Mouse (Mus musculus): ENCODE measurements at regions not wholly inside any gene's neighbourhood (a gene's known extent, or its start where the extent isn't known, plus 50 kb on each side); places are given as distances from the start of the nearest gene placed in this dataset.

- Histone ChIP-seq H3K9ac (ENCODE audit: low read length) (no peak overlapping the region), H3K4me2 (ENCODE audit: low read length) (no peak overlapping the region), H3K27me3 (replicated peaks; ENCODE audit: control insufficient read depth, insufficient read depth, low read length) (no peaks in the 10 kb centered on the region), H3K27ac (ENCODE audit: low read depth) (no peak overlapping the region), H3K9me3 (ENCODE audit: control insufficient read depth, low read length) (no peaks in the 10 kb centered on the region), H3K4me3 (ENCODE audit: low read depth, low read length) (no peak overlapping the region), H3K36me3 (ENCODE audit: control insufficient read depth, insufficient read depth, low read length) (no peaks in the 10 kb centered on the region), H3K4me1 (replicated peaks; ENCODE audit: control insufficient read depth, insufficient read depth, low read length) (no peaks in the 10 kb centered on the region)
- ATAC-seq (replicated peaks; ENCODE audit: low FRiP score, low TSS enrichment, low read depth) (no peak), DNase-seq (ENCODE audit: low spot score) (no peak)
- 79% methylated on average over 2 of the region's 2 CpGs for WGBS
Measured at GRCm38 (mm10) chr3:16918374-16918773, 912.1 kb upstream of the Gm5150 start.

GRCm38 (mm10) chr3:16916072-16916403, 909.8 kb upstream of the Gm5150 start:
- Histone ChIP-seq H3K4me2 (ENCODE audit: low read length) (no peak overlapping the region), H3K36me3 (ENCODE audit: control insufficient read depth, insufficient read depth, low read length) (no peaks in the 10 kb centered on the region), H3K9me3 (ENCODE audit: control insufficient read depth, low read length) (no peaks in the 10 kb centered on the region), H3K27ac (ENCODE audit: low read depth) (no peak overlapping the region), H3K4me1 (replicated peaks; ENCODE audit: control insufficient read depth, insufficient read depth, low read length) (no peaks in the 10 kb centered on the region), H3K27me3 (replicated peaks; ENCODE audit: control insufficient read depth, insufficient read depth, low read length) (no peaks in the 10 kb centered on the region), H3K4me3 (ENCODE audit: low read depth, low read length) (no peak overlapping the region), H3K9ac (ENCODE audit: low read length) (no peak overlapping the region)
- ATAC-seq (replicated peaks; ENCODE audit: low FRiP score, low TSS enrichment, low read depth) (peak; percentile 72), DNase-seq (ENCODE audit: low spot score) (no peak)
- 56% methylated on average over 2 of the region's 2 CpGs for WGBS

GRCm38 (mm10) chr3:16915389-16916071, 909.3 kb upstream of the Gm5150 start:
- H3K9ac ChIP-seq (ENCODE audit: low read length), result no peak overlapping the region
- DNase-seq (ENCODE audit: low spot score) (no peak), ATAC-seq (replicated peaks; ENCODE audit: low FRiP score, low TSS enrichment, low read depth) (peak; percentile 81)
- H3K9me3 ChIP-seq (ENCODE audit: control insufficient read depth, low read length), result no peaks in the 10 kb centered on the region
- H3K36me3 ChIP-seq (ENCODE audit: control insufficient read depth, insufficient read depth, low read length), result no peaks in the 10 kb centered on the region
- no peak overlapping the region for H3K4me3 ChIP-seq (ENCODE audit: low read depth, low read length)
- H3K27ac ChIP-seq (ENCODE audit: low read depth), result no peak overlapping the region
- H3K4me2 ChIP-seq (ENCODE audit: low read length), result no peak overlapping the region
- no peaks in the 10 kb centered on the region for H3K4me1 ChIP-seq (replicated peaks; ENCODE audit: control insufficient read depth, insufficient read depth, low read length)
- H3K27me3 ChIP-seq (replicated peaks; ENCODE audit: control insufficient read depth, insufficient read depth, low read length), result no peaks in the 10 kb centered on the region
- WGBS, result 60% methylated on average over 2 of the region's 2 CpGs

GRCm38 (mm10) chr3:16888132-16888531, 881.9 kb upstream of the Gm5150 start:
- no peak overlapping the region for H3K4me3 ChIP-seq (ENCODE audit: low read depth, low read length)
- no peaks in the 10 kb centered on the region for H3K4me1 ChIP-seq (replicated peaks; ENCODE audit: control insufficient read depth, insufficient read depth, low read length)
- no peak for DNase-seq (ENCODE audit: low spot score)
- no peaks in the 10 kb centered on the region for H3K27me3 ChIP-seq (replicated peaks; ENCODE audit: control insufficient read depth, insufficient read depth, low read length)
- H3K9me3 ChIP-seq (ENCODE audit: control insufficient read depth, low read length), result no peaks in the 10 kb centered on the region
- no peak overlapping the region for H3K4me2 ChIP-seq (ENCODE audit: low read length)
- no peak overlapping the region for H3K9ac ChIP-seq (ENCODE audit: low read length)
- WGBS, result 89% methylated on average over 1 of the region's 1 CpGs
- H3K36me3 ChIP-seq (ENCODE audit: control insufficient read depth, insufficient read depth, low read length), result no peaks in the 10 kb centered on the region
- H3K27ac ChIP-seq (ENCODE audit: low read depth), result no peak overlapping the region
- no peak for ATAC-seq (replicated peaks; ENCODE audit: low FRiP score, low TSS enrichment, low read depth)

GRCm38 (mm10) chr3:16872337-16873117, 866.3 kb upstream of the Gm5150 start:
- Histone ChIP-seq H3K4me1 (replicated peaks; ENCODE audit: control insufficient read depth, insufficient read depth, low read length) (no peaks in the 10 kb centered on the region), H3K27ac (ENCODE audit: low read depth) (no peak overlapping the region), H3K9ac (ENCODE audit: low read length) (no peak overlapping the region), H3K36me3 (ENCODE audit: control insufficient read depth, insufficient read depth, low read length) (no peaks in the 10 kb centered on the region), H3K27me3 (replicated peaks; ENCODE audit: control insufficient read depth, insufficient read depth, low read length) (no peaks in the 10 kb centered on the region), H3K9me3 (ENCODE audit: control insufficient read depth, low read length) (no peaks in the 10 kb centered on the region), H3K4me2 (ENCODE audit: low read length) (no peak overlapping the region), H3K4me3 (ENCODE audit: low read depth, low read length) (no peak overlapping the region)
- DNase-seq (ENCODE audit: low spot score) (no peak), ATAC-seq (replicated peaks; ENCODE audit: low FRiP score, low TSS enrichment, low read depth) (no peak)
- 72% methylated on average over 2 of the region's 2 CpGs for WGBS

- Histone ChIP-seq H3K4me2 (ENCODE audit: low read length) (no peak overlapping the region), H3K36me3 (ENCODE audit: control insufficient read depth, insufficient read depth, low read length) (no peaks in the 10 kb centered on the region), H3K9ac (ENCODE audit: low read length) (no peak overlapping the region), H3K27ac (ENCODE audit: low read depth) (no peak overlapping the region), H3K9me3 (ENCODE audit: control insufficient read depth, low read length) (no peaks in the 10 kb centered on the region), H3K4me3 (ENCODE audit: low read depth, low read length) (no peak overlapping the region), H3K4me1 (replicated peaks; ENCODE audit: control insufficient read depth, insufficient read depth, low read length) (no peaks in the 10 kb centered on the region), H3K27me3 (replicated peaks; ENCODE audit: control insufficient read depth, insufficient read depth, low read length) (no peaks in the 10 kb centered on the region)
- WGBS, result 71% methylated on average over 1 of the region's 1 CpGs
- no peak for ATAC-seq (replicated peaks; ENCODE audit: low FRiP score, low TSS enrichment, low read depth)
- DNase-seq (ENCODE audit: low spot score), result no peak
Measured at GRCm38 (mm10) chr3:16860034-16860433, 853.8 kb upstream of the Gm5150 start.

- DNase-seq (ENCODE audit: low spot score), result no peak
- WGBS, result 62% methylated on average over 2 of the region's 2 CpGs
Measured at GRCm38 (mm10) chr3:16858931-16859330, 852.7 kb upstream of the Gm5150 start.

GRCm38 (mm10) chr3:16855251-16855650, 849.0 kb upstream of the Gm5150 start:
- Histone ChIP-seq H3K4me2 (ENCODE audit: low read length) (no peak overlapping the region), H3K4me3 (ENCODE audit: low read depth, low read length) (no peak overlapping the region), H3K27me3 (replicated peaks; ENCODE audit: control insufficient read depth, insufficient read depth, low read length) (no peaks in the 10 kb centered on the region), H3K27ac (ENCODE audit: low read depth) (no peak overlapping the region), H3K36me3 (ENCODE audit: control insufficient read depth, insufficient read depth, low read length) (no peaks in the 10 kb centered on the region), H3K4me1 (replicated peaks; ENCODE audit: control insufficient read depth, insufficient read depth, low read length) (no peaks in the 10 kb centered on the region), H3K9ac (ENCODE audit: low read length) (no peak overlapping the region), H3K9me3 (ENCODE audit: control insufficient read depth, low read length) (no peaks in the 10 kb centered on the region)
- DNase-seq (ENCODE audit: low spot score) (no peak), ATAC-seq (replicated peaks; ENCODE audit: low FRiP score, low TSS enrichment, low read depth) (no peak)
- 81% methylated on average over 2 of the region's 2 CpGs for WGBS

More at GRCm38 (mm10) chr3:16858931-16859330, 852.7 kb upstream of the Gm5150 start:
- no peaks in the 10 kb centered on the region for H3K36me3 ChIP-seq (ENCODE audit: control insufficient read depth, insufficient read depth, low read length)
- H3K4me3 ChIP-seq (ENCODE audit: low read depth, low read length), result no peak overlapping the region
- no peak overlapping the region for H3K9ac ChIP-seq (ENCODE audit: low read length)
- H3K27ac ChIP-seq (ENCODE audit: low read depth), result no peak overlapping the region
- ATAC-seq (replicated peaks; ENCODE audit: low FRiP score, low TSS enrichment, low read depth), result no peak
- no peaks in the 10 kb centered on the region for H3K9me3 ChIP-seq (ENCODE audit: control insufficient read depth, low read length)
- no peak overlapping the region for H3K4me2 ChIP-seq (ENCODE audit: low read length)
- no peaks in the 10 kb centered on the region for H3K27me3 ChIP-seq (replicated peaks; ENCODE audit: control insufficient read depth, insufficient read depth, low read length)
- H3K4me1 ChIP-seq (replicated peaks; ENCODE audit: control insufficient read depth, insufficient read depth, low read length), result no peaks in the 10 kb centered on the region

- ATAC-seq (replicated peaks; ENCODE audit: low FRiP score, low TSS enrichment, low read depth) (no peak), DNase-seq (ENCODE audit: low spot score) (no peak)
- Histone ChIP-seq H3K9ac (ENCODE audit: low read length) (no peak overlapping the region), H3K36me3 (ENCODE audit: control insufficient read depth, insufficient read depth, low read length) (no peaks in the 10 kb centered on the region), H3K4me1 (replicated peaks; ENCODE audit: control insufficient read depth, insufficient read depth, low read length) (no peaks in the 10 kb centered on the region), H3K4me2 (ENCODE audit: low read length) (no peak overlapping the region), H3K27me3 (replicated peaks; ENCODE audit: control insufficient read depth, insufficient read depth, low read length) (no peaks in the 10 kb centered on the region), H3K9me3 (ENCODE audit: control insufficient read depth, low read length) (no peaks in the 10 kb centered on the region), H3K27ac (ENCODE audit: low read depth) (no peak overlapping the region), H3K4me3 (ENCODE audit: low read depth, low read length) (no peak overlapping the region)
- WGBS, result 59% methylated on average over 5 of the region's 5 CpGs
Measured at GRCm38 (mm10) chr3:16853992-16854391, 847.8 kb upstream of the Gm5150 start.

All from intestine, embryonic 14.5 days (tissue).